Mouse (Mus musculus): Measurements from ENCODE around the gene Gopc.
"Not testable (repeated sequence)": the region's sequence is repeated elsewhere in the genome, so short reads cannot be mapped to it uniquely, and the experiment has no call there.

The Gopc gene

GRCm38 (mm10) chr10:52384823-52385610 lies 3.1 kb upstream of the Gopc start:
- no peak for DNase-seq

GRCm38 (mm10) chr10:52383522-52383921 lies 1.6 kb upstream of the Gopc start:
- DNase-seq = no peak

GRCm38 (mm10) chr10:52383022-52383421 lies 1.1 kb upstream of the Gopc start:
- no peak for DNase-seq

- DNase-seq = no peak
Measured at GRCm38 (mm10) chr10:52381321-52381801, 563 bp downstream of the Gopc start.

- DNase-seq = no peak
Measured at GRCm38 (mm10) chr10:52377813-52378212, 4.1 kb downstream of the Gopc start.

- DNase-seq = no peak
Measured at GRCm38 (mm10) chr10:52376422-52376821, 5.5 kb downstream of the Gopc start.

GRCm38 (mm10) chr10:52374651-52375050 lies 7.3 kb downstream of the Gopc start:
- DNase-seq = no peak

- no peak for DNase-seq
Measured at GRCm38 (mm10) chr10:52373834-52374233, 8.1 kb downstream of the Gopc start.

GRCm38 (mm10) chr10:52368376-52368775 lies 13.5 kb downstream of the Gopc start:
- DNase-seq = no peak

GRCm38 (mm10) chr10:52360862-52361609 lies 20.9 kb downstream of the Gopc start:
- DNase-seq = no peak

GRCm38 (mm10) chr10:52360241-52360735 lies 21.6 kb downstream of the Gopc start:
- DNase-seq = no peak

GRCm38 (mm10) chr10:52358467-52358866 lies 23.5 kb downstream of the Gopc start, which contains the start of gene Gm26741:
Gene Gm26741, plus strand, starts transcription at chr10:52358767.
- no peak for DNase-seq

GRCm38 (mm10) chr10:52353184-52353583 lies 28.7 kb downstream of the Gopc start:
- DNase-seq = no peak

- DNase-seq = not testable (repeated sequence)
Measured at GRCm38 (mm10) chr10:52343324-52343723, 38.6 kb downstream of the Gopc start.

GRCm38 (mm10) chr10:52331007-52331406 lies 50.9 kb downstream of the Gopc start:
- DNase-seq = no peak

- DNase-seq = no peak
Measured at GRCm38 (mm10) chr10:52321918-52322317, 60.0 kb downstream of the Gopc start.

- DNase-seq = no peak
Measured at GRCm38 (mm10) chr10:52319506-52320286, 62.2 kb downstream of the Gopc start.

- no peak for DNase-seq
Measured at GRCm38 (mm10) chr10:52309196-52309595, 72.7 kb downstream of the Gopc start.

GRCm38 (mm10) chr10:52304574-52304973 lies 77.3 kb downstream of the Gopc start:
- DNase-seq = no peak

- no peak for DNase-seq
Measured at GRCm38 (mm10) chr10:52302271-52302670, 79.7 kb downstream of the Gopc start.

- DNase-seq = no peak
Measured at GRCm38 (mm10) chr10:52301766-52302165, 80.2 kb downstream of the Gopc start.

- not testable (repeated sequence) for DNase-seq
Measured at GRCm38 (mm10) chr10:52298568-52298967, 83.4 kb downstream of the Gopc start.

- no peak for DNase-seq
Measured at GRCm38 (mm10) chr10:52295934-52296333, 86.0 kb downstream of the Gopc start.
